Mouse (Mus musculus): ENCODE results near the gene Serpinb1a. TPM values are rescaled to one million over a fixed set of nuclear protein-coding genes. Genes with fewer than 3 reads are reported as not detected.
"Not testable (repeated sequence)": the region's sequence is repeated elsewhere in the genome, so short reads cannot be mapped to it uniquely, and the experiment has no call there.

Gene Serpinb1a
- total RNA-seq (2014; rRNA removed) (0.48 and 1.2 TPM in 2 replicates), polyA plus RNA-seq (2015; fragmentation: Nextera tagmentation; extraction: Ambion mirVana) (3.5 and 4.2 TPM in 2 replicates)

DNA sequence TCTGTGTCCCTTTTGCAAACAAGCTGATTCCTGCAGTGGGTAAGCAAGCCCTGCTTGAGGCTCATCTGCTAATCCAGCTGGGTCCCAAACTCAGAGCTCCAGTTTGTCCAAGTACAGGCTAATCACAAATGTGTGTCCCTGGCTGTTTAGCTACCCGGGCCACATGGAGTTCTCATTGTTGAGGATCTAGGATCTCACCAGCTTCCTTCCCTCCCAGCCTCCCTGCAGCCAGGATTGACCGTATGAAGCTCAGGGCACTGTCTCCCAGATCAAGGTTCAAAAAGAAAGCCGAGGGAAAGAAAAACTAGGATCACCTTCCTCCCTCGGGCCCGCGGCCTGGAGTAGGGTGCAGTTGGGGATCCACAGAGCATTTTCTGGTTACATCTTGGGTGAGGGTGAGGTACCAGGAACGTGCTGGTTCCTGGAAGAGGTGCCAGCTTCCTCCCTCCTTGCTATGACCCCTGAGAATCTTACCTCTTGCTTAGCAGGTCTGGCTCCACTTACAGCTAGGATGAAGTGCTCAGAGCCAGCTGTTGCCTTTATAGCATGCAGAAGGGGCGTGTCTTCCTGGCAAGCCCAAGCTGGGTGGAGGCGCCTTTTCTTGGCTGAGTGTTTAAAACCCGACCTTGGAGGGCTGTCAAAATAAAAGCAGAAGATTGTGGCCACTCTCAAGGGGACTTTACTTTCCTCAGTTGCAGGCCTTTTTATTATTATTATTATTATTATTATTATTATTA is at the start of gene Serpinb1a:
Gene Serpinb1a, minus strand, starts transcription at position 518 of the 737 bp plus-strand sequence.
- no peak for TF ChIP-seq CTCF (IDR thresholded peaks at IDR 0.05; ENCODE audit: low read depth)
- Histone ChIP-seq H3K27me3 (ENCODE audit: insufficient read depth, low read length) (no peaks in the 10 kb centered on the region), H3K4me2 (ENCODE audit: low read depth) (no peak within 1 kb of the TSS), H3K27ac (ENCODE audit: low read depth, low read length) (no peak within 1 kb of the TSS), H3K36me3 (ENCODE audit: insufficient read depth) (no peaks in the 10 kb centered on the region), H3K9ac (no peak within 1 kb of the TSS), H3K4me1 (ENCODE audit: insufficient read depth) (no peaks in the 10 kb centered on the region), H3K9me3 (ENCODE audit: low read length) (no peaks in the 10 kb centered on the region), H3K4me3 (ENCODE audit: low read depth, low read length) (no peak within 1 kb of the TSS)
- ATAC-seq, result no peak
- no peak for DNase-seq
- 74% methylated on average over 10 of the region's 10 CpGs for WGBS

GRCm38 (mm10) chr13:32900639-32901038 is 49.7 kb upstream of the Serpinb1a start:
- Histone ChIP-seq H3K9ac (no peak overlapping the region), H3K4me3 (ENCODE audit: low read depth, low read length) (no peak overlapping the region), H3K4me2 (ENCODE audit: low read depth) (no peak overlapping the region), H3K36me3 (ENCODE audit: insufficient read depth) (no peaks in the 10 kb centered on the region), H3K9me3 (ENCODE audit: low read length) (no peaks in the 10 kb centered on the region), H3K27ac (ENCODE audit: low read depth, low read length) (no peak overlapping the region), H3K27me3 (ENCODE audit: insufficient read depth, low read length) (no peaks in the 10 kb centered on the region), H3K4me1 (ENCODE audit: insufficient read depth) (no peaks in the 10 kb centered on the region)
- ATAC-seq (no peak), DNase-seq (peak; percentile 15)
- 10% methylated on average over 2 of the region's 2 CpGs for WGBS
- TF ChIP-seq CTCF (IDR thresholded peaks at IDR 0.05; ENCODE audit: low read depth), result peak; percentile 47; the same call in 1 of the 2 replicates

DNA sequence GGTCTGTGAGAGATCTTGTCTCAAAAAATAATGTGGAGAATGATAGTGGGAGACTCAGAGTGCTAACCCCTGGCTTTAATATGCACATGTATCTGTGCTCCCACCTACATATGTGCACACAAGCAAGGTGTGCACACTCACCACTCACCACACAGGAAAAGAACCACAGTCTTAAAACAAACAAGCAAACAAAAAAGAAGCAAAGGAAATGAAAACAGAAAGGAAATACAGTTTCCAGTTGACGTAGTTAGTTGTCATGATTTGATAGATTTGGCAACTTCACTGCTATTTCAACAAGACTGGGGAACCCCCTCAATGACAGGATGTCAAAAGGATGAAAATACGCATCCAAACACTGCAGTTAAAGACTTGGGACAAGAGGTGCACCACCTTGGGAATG is 48.1 kb upstream of the Serpinb1a start:
- not testable (repeated sequence) for H3K36me3 ChIP-seq (ENCODE audit: insufficient read depth); H3K9me3 ChIP-seq (ENCODE audit: low read length); H3K4me1 ChIP-seq (ENCODE audit: insufficient read depth); DNase-seq; H3K27ac ChIP-seq (ENCODE audit: low read depth, low read length); H3K9ac ChIP-seq; H3K27me3 ChIP-seq (ENCODE audit: insufficient read depth, low read length); H3K4me2 ChIP-seq (ENCODE audit: low read depth); ATAC-seq; H3K4me3 ChIP-seq (ENCODE audit: low read depth, low read length)
- 73% methylated on average over 1 of the region's 2 CpGs for WGBS

GRCm38 (mm10) chr13:32898111-32898510 is 47.1 kb upstream of the Serpinb1a start, which contains the start of gene Serpinb1c:
Gene Serpinb1c, minus strand, starts transcription at chr13:32898211.
- H3K4me3 ChIP-seq (ENCODE audit: low read depth, low read length), result no peak within 1 kb of the TSS
- no peak within 1 kb of the TSS for H3K9ac ChIP-seq
- H3K9me3 ChIP-seq (ENCODE audit: low read length), result no peaks in the 10 kb centered on the region
- no peak for TF ChIP-seq CTCF (IDR thresholded peaks at IDR 0.05; ENCODE audit: low read depth)
- no peaks in the 10 kb centered on the region for H3K27me3 ChIP-seq (ENCODE audit: insufficient read depth, low read length)
- no peak within 1 kb of the TSS for H3K4me2 ChIP-seq (ENCODE audit: low read depth)
- WGBS, result 92% methylated on average over 2 of the region's 2 CpGs
- H3K4me1 ChIP-seq (ENCODE audit: insufficient read depth), result no peaks in the 10 kb centered on the region
- no peak within 1 kb of the TSS for H3K27ac ChIP-seq (ENCODE audit: low read depth, low read length)
- DNase-seq, result no peak
- H3K36me3 ChIP-seq (ENCODE audit: insufficient read depth), result no peaks in the 10 kb centered on the region
- ATAC-seq, result no peak

DNA sequence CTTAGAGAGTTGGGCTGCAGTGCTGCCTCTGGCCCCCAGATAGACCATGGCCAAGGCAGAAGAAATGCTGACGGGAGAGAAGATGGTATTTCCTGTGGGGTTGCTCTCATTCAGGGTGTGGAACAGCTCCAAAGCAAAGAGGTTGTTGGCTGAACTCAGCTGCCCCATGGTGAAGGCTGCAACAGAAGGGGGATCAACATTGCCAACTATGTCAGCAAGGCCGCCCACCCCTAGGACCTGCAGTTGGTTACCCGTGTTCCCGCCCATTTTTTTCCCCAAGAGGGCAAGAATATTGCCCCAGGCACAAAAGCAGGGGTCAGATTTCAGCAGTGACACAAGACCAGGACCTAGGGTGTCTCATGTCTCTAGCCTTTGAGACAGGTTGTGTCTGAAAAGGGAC is 45.9 kb upstream of the Serpinb1a start:
- Histone ChIP-seq H3K27ac (ENCODE audit: low read depth, low read length) (no peak overlapping the region), H3K4me2 (ENCODE audit: low read depth) (no peak overlapping the region), H3K9me3 (ENCODE audit: low read length) (no peaks in the 10 kb centered on the region), H3K9ac (no peak overlapping the region), H3K4me3 (ENCODE audit: low read depth, low read length) (no peak overlapping the region), H3K36me3 (ENCODE audit: insufficient read depth) (no peaks in the 10 kb centered on the region), H3K27me3 (ENCODE audit: insufficient read depth, low read length) (no peaks in the 10 kb centered on the region), H3K4me1 (ENCODE audit: insufficient read depth) (no peaks in the 10 kb centered on the region)
- ATAC-seq (no peak), DNase-seq (no peak)
- no peak for TF ChIP-seq CTCF (IDR thresholded peaks at IDR 0.05; ENCODE audit: low read depth)
- WGBS, result 75% methylated on average over 4 of the region's 4 CpGs

GRCm38 (mm10) chr13:32884755-32885154 is 33.8 kb upstream of the Serpinb1a start:
- H3K27ac ChIP-seq (ENCODE audit: low read depth, low read length), result no peak overlapping the region
- no peak overlapping the region for H3K9ac ChIP-seq
- H3K4me2 ChIP-seq (ENCODE audit: low read depth), result no peak overlapping the region
- no peaks in the 10 kb centered on the region for H3K4me1 ChIP-seq (ENCODE audit: insufficient read depth)
- ATAC-seq, result no peak
- no peaks in the 10 kb centered on the region for H3K36me3 ChIP-seq (ENCODE audit: insufficient read depth)
- no peak overlapping the region for H3K4me3 ChIP-seq (ENCODE audit: low read depth, low read length)
- DNase-seq, result no peak
- H3K27me3 ChIP-seq (ENCODE audit: insufficient read depth, low read length), result no peaks in the 10 kb centered on the region
- no peaks in the 10 kb centered on the region for H3K9me3 ChIP-seq (ENCODE audit: low read length)
- no peak for TF ChIP-seq CTCF (IDR thresholded peaks at IDR 0.05; ENCODE audit: low read depth)

DNA sequence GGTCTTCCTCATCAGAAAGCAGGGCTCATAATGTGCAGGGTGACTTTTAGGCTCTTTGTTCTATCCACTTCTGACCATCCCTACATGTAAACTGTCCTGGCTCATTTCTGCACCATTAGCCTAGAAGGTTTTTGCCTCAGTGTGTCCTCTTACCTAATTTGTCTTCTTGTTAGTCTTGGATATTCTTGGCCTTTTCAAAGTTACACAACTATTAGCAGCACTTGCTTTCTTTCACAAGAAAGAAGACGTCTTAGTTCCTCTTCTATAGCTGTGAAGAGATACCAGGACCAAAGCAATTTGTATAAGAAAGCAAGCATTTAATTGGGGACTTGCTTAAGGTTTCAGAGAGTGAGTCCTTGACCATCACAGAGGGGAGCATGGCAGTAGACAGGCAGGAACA is 22.9 kb upstream of the Serpinb1a start:
- no peak overlapping the region for H3K9ac ChIP-seq
- ATAC-seq (no peak), DNase-seq (no peak)
- 64% methylated on average over 1 of the region's 1 CpGs for WGBS
- TF ChIP-seq CTCF (IDR thresholded peaks at IDR 0.05; ENCODE audit: low read depth), result no peak
- H3K36me3 ChIP-seq (ENCODE audit: insufficient read depth), result no peaks in the 10 kb centered on the region
- no peaks in the 10 kb centered on the region for H3K9me3 ChIP-seq (ENCODE audit: low read length)
- H3K4me1 ChIP-seq (ENCODE audit: insufficient read depth), result no peaks in the 10 kb centered on the region
- no peak overlapping the region for H3K27ac ChIP-seq (ENCODE audit: low read depth, low read length)
- no peaks in the 10 kb centered on the region for H3K27me3 ChIP-seq (ENCODE audit: insufficient read depth, low read length)
- H3K4me3 ChIP-seq (ENCODE audit: low read depth, low read length), result no peak overlapping the region
- H3K4me2 ChIP-seq (ENCODE audit: low read depth), result no peak overlapping the region
